Mouse (Mus musculus): Measurements from ENCODE around the gene Gpr180. TPM values are rescaled to one million over a fixed set of nuclear protein-coding genes. Genes with fewer than 3 reads are reported as not detected.

Gpr180 gene
- polyA plus RNA-seq, 1 experiment from 2014 or later, result 50.1 TPM

DNA sequence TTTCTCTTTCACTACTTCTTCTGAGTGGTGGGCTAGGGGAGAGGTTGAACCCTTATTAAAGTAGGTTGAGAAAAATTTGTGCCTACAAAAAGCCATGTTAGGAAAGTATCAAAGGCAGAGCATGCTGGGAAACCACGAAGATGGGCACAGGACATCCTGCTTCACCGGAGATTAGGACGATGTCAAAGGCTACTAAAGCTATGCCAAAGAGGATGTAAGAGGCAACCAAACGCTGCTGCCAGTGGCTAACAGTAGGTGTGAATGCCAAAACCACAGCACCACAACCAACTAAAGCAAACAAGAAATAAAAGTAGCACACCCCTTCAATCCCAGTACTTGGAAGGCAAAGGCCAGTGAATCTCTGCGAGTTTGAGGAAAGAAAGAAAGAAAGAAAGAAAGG lies 12.8 kb upstream of the Gpr180 start:
- H3K27ac ChIP-seq (ENCODE audit: low read length), result no peak overlapping the region
- no peaks in the 10 kb centered on the region for H3K27me3 ChIP-seq (ENCODE audit: control insufficient read depth, insufficient read depth, low read length)
- H3K9ac ChIP-seq (ENCODE audit: low read length), result no peak overlapping the region
- no peaks in the 10 kb centered on the region for H3K9me3 ChIP-seq (replicated peaks; ENCODE audit: control insufficient read depth, low read length)
- ATAC-seq (ENCODE audit: insufficient read depth, low FRiP score), result no peak
- H3K36me3 ChIP-seq (ENCODE audit: control insufficient read depth, insufficient read depth, low read length), result peaks cover 7% of the 10 kb centered on the region; the same call in 1 of the 2 replicates
- H3K4me1 ChIP-seq (ENCODE audit: control insufficient read depth, insufficient read depth, low read length), result no peaks in the 10 kb centered on the region
- H3K4me3 ChIP-seq (replicated peaks; ENCODE audit: low read length), result no peak overlapping the region
- H3K4me2 ChIP-seq (ENCODE audit: low read depth, low read length), result no peak overlapping the region
- 81% methylated on average over 5 of the region's 5 CpGs for WGBS

DNA sequence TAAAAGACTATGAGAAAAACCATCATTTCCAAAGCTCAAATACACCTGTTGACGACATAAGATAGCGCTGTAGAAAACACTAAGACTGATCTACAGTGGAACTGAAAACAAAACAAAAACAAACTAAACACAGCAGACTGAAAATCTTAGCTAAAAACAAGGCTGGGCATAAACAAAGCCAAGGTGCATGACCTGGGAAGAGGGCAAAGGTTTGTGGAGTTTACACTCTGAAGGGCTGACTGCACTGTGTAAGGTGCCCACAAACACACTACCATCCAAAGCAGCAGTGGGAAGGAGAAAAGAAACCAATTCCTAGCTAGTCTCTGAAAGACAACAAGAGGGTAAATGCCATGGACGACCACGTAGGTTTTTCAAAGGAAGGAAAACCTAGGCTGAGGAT lies 12.2 kb upstream of the Gpr180 start:
- Histone ChIP-seq H3K9me3 (replicated peaks; ENCODE audit: control insufficient read depth, low read length) (no peaks in the 10 kb centered on the region), H3K4me3 (replicated peaks; ENCODE audit: low read length) (no peak overlapping the region), H3K36me3 (ENCODE audit: control insufficient read depth, insufficient read depth, low read length) (peaks cover 7% of the 10 kb centered on the region; the same call in 1 of the 2 replicates), H3K27ac (ENCODE audit: low read length) (no peak overlapping the region), H3K4me2 (ENCODE audit: low read depth, low read length) (no peak overlapping the region), H3K27me3 (ENCODE audit: control insufficient read depth, insufficient read depth, low read length) (no peaks in the 10 kb centered on the region), H3K4me1 (ENCODE audit: control insufficient read depth, insufficient read depth, low read length) (no peaks in the 10 kb centered on the region), H3K9ac (ENCODE audit: low read length) (no peak overlapping the region)
- no peak for ATAC-seq (ENCODE audit: insufficient read depth, low FRiP score)
- WGBS, result 81% methylated on average over 4 of the region's 4 CpGs

DNA sequence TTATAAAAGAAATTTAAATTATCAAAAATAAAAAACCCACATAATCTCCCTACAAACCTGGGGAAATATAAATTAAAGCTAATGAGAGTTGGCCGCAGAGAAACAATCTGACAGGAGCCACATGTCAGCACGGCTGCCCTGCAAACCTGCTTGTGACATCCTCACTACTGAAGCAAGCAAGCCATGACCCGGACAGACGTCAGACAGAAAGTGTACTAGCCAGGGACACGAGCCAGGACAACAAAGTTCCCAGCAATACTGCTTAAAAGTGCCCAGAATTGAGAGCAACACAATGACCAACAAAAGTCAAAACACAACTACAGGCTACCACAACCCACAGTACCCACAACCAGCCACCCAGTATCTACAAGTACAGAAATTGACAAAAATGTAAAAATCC lies 10.7 kb upstream of the Gpr180 start:
- Histone ChIP-seq H3K27ac (ENCODE audit: low read length) (no peak overlapping the region), H3K4me1 (ENCODE audit: control insufficient read depth, insufficient read depth, low read length) (peaks cover 1% of the 10 kb centered on the region), H3K9ac (ENCODE audit: low read length) (no peak overlapping the region), H3K4me2 (ENCODE audit: low read depth, low read length) (no peak overlapping the region), H3K4me3 (replicated peaks; ENCODE audit: low read length) (no peak overlapping the region), H3K27me3 (ENCODE audit: control insufficient read depth, insufficient read depth, low read length) (no peaks in the 10 kb centered on the region), H3K36me3 (ENCODE audit: control insufficient read depth, insufficient read depth, low read length) (peaks cover 4% of the 10 kb centered on the region; the same call in 1 of the 2 replicates), H3K9me3 (replicated peaks; ENCODE audit: control insufficient read depth, low read length) (no peaks in the 10 kb centered on the region)
- ATAC-seq (ENCODE audit: insufficient read depth, low FRiP score), result no peak
- 85% methylated on average over 5 of the region's 5 CpGs for WGBS

DNA sequence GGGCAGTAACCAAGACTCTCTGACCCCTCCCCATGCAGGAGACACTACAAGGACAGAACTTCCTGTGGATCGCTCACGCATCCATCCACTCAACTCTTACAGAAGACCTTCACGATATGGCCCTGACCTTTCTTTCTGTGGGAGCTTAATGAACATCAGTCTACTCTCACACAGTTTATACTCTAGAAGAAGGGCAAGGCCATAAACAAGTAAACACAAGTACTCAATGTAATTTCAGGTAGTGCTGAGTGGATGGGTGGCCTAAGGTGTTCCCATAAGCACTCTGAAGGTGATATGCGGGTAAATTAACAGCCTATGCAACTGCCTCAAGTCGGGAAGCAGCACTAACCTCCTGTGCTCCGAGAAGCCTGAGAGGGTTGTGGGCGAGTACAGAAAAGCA lies 5.5 kb upstream of the Gpr180 start:
- Histone ChIP-seq H3K4me1 (ENCODE audit: control insufficient read depth, insufficient read depth, low read length) (peaks cover 10% of the 10 kb centered on the region), H3K27me3 (ENCODE audit: control insufficient read depth, insufficient read depth, low read length) (no peaks in the 10 kb centered on the region), H3K4me3 (replicated peaks; ENCODE audit: low read length) (peak overlapping the region; percentile 86), H3K27ac (ENCODE audit: low read length) (no peak overlapping the region), H3K9ac (ENCODE audit: low read length) (peak overlapping the region; percentile 88), H3K36me3 (ENCODE audit: control insufficient read depth, insufficient read depth, low read length) (no peaks in the 10 kb centered on the region), H3K4me2 (ENCODE audit: low read depth, low read length) (peak overlapping the region; percentile 88), H3K9me3 (replicated peaks; ENCODE audit: control insufficient read depth, low read length) (no peaks in the 10 kb centered on the region)
- 70% methylated on average over 7 of the region's 7 CpGs for WGBS
- ATAC-seq (ENCODE audit: insufficient read depth, low FRiP score), result no peak

DNA sequence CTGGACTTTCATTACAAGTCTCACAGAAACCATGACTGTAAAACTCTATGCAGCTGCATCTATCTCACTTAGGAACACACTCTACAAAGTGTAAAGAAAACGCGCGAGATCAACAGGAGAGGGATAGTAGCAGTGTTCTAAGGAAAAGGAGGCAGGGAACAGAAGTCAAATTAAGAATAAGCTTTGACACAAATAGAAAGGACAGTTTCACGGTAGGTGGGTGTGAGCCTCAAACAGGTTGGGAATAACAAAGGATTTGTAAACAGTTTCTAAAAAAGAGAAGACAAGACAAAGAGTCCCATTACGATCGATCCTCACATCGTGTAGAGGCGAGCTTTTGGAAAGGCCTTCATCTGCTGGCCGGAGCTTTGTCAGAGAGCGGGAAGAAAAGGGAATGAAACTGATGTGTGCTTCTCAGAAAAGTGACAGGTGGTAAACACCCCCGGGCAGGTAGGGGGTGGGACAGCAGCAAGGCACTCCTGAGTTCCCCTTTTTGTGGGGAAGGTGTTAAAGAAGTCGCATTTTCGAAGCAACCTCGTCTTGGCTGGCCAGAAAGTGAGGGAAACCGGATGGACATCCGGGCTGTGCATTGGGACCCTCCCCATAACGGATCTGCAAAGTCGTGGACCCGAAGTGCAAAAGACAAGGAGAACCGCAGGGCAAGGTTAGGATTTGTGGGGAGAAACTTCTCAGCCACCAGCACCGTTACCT lies 4.9 kb upstream of the Gpr180 start:
- Histone ChIP-seq H3K9me3 (replicated peaks; ENCODE audit: control insufficient read depth, low read length) (no peaks in the 10 kb centered on the region), H3K4me3 (replicated peaks; ENCODE audit: low read length) (peak overlapping the region; percentile 86), H3K4me2 (ENCODE audit: low read depth, low read length) (peak overlapping the region; percentile 88), H3K27ac (ENCODE audit: low read length) (no peak overlapping the region), H3K27me3 (ENCODE audit: control insufficient read depth, insufficient read depth, low read length) (no peaks in the 10 kb centered on the region), H3K4me1 (ENCODE audit: control insufficient read depth, insufficient read depth, low read length) (peaks cover 11% of the 10 kb centered on the region), H3K9ac (ENCODE audit: low read length) (peak overlapping the region; percentile 88), H3K36me3 (ENCODE audit: control insufficient read depth, insufficient read depth, low read length) (no peaks in the 10 kb centered on the region)
- WGBS, result 9% methylated on average over 21 of the region's 21 CpGs
- no peak for ATAC-seq (ENCODE audit: insufficient read depth, low FRiP score)

DNA sequence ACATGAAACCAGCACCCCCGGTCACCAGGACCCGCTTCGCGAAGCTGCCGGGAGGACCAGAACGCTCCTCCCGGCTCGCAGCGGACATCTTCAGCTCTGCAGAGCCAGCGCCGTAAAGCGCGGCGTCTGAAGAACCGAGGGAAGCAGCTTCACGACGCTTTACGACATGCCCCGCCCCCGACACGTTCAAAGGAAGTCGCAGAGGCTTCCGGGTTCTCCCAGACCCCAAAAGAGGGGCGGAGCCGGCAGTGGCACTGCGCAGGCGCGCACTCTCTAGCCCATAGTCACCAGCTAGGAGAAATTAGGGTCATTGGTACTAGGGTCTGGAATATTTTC lies 4.3 kb upstream of the Gpr180 start, which contains the start of gene Tgds:
Gene Tgds, minus strand, starts transcription at position 114 of the 336 bp plus-strand sequence.
- H3K27ac ChIP-seq (ENCODE audit: low read length), result no peak within 1 kb of the TSS
- peak; percentile 82 for ATAC-seq (ENCODE audit: insufficient read depth, low FRiP score)
- H3K4me1 ChIP-seq (ENCODE audit: control insufficient read depth, insufficient read depth, low read length), result peaks cover 11% of the 10 kb centered on the region
- no peaks in the 10 kb centered on the region for H3K9me3 ChIP-seq (replicated peaks; ENCODE audit: control insufficient read depth, low read length)
- WGBS, result under 1% methylated on average over 28 of the region's 28 CpGs
- peak within 1 kb of the TSS; percentile 88 for H3K4me2 ChIP-seq (ENCODE audit: low read depth, low read length)
- H3K4me3 ChIP-seq (replicated peaks; ENCODE audit: low read length), result peak within 1 kb of the TSS; percentile 86
- H3K9ac ChIP-seq (ENCODE audit: low read length), result peak within 1 kb of the TSS; percentile 88
- H3K27me3 ChIP-seq (ENCODE audit: control insufficient read depth, insufficient read depth, low read length), result no peaks in the 10 kb centered on the region
- H3K36me3 ChIP-seq (ENCODE audit: control insufficient read depth, insufficient read depth, low read length), result no peaks in the 10 kb centered on the region

DNA sequence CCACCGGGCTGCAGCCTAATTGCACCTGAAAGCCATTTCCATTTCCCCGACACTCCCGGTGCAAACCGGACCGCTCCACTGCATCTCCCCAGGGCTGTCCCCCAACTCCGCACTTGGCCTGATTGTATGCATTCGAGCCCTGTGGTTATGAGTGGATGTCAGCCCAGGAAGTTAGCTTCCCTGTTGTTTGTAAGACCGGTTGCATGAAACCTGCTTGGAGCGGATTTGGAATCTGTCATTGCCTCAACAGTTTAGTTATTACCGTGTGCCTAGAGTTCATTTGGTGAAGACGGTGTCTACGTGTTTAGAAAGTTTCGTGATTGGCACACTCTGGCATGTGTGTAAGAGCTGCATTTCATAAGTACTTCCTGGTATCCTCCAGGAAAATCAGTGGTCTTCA lies 529 bp downstream of the Gpr180 start:
- Histone ChIP-seq H3K4me2 (ENCODE audit: low read depth, low read length) (peak overlapping the region; percentile 75), H3K27me3 (ENCODE audit: control insufficient read depth, insufficient read depth, low read length) (no peaks in the 10 kb centered on the region), H3K9me3 (replicated peaks; ENCODE audit: control insufficient read depth, low read length) (no peaks in the 10 kb centered on the region), H3K4me1 (ENCODE audit: control insufficient read depth, insufficient read depth, low read length) (peaks cover 11% of the 10 kb centered on the region), H3K4me3 (replicated peaks; ENCODE audit: low read length) (peak overlapping the region; percentile 78), H3K9ac (ENCODE audit: low read length) (peak overlapping the region; percentile 89), H3K36me3 (ENCODE audit: control insufficient read depth, insufficient read depth, low read length) (peaks cover 22% of the 10 kb centered on the region), H3K27ac (ENCODE audit: low read length) (peak overlapping the region; percentile 56; the same call in 1 of the 2 replicates)
- ATAC-seq (ENCODE audit: insufficient read depth, low FRiP score), result no peak
- under 1% methylated on average over 13 of the region's 13 CpGs for WGBS

DNA sequence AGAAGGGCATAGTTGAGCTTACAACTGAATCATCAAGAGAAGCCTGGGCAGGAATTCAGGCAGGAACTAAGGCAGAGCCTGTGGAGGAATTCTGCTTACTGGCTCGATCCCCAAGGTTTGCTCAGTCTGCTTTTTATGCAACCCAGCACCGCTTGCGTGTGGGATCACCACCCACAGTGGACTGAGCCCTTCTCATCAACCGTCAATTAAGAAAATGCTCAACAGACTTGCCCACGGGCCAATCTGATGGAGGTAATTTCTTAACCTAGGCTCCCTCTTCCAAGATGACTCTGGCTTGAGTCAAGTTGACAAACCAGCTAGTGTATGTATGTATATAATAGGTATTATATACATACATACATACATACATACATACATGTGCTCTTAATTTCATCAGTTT lies 5.3 kb downstream of the Gpr180 start:
- Histone ChIP-seq H3K4me2 (ENCODE audit: low read depth, low read length) (no peak overlapping the region), H3K27me3 (ENCODE audit: control insufficient read depth, insufficient read depth, low read length) (no peaks in the 10 kb centered on the region), H3K36me3 (ENCODE audit: control insufficient read depth, insufficient read depth, low read length) (peaks cover 24% of the 10 kb centered on the region), H3K9me3 (replicated peaks; ENCODE audit: control insufficient read depth, low read length) (no peaks in the 10 kb centered on the region), H3K4me3 (replicated peaks; ENCODE audit: low read length) (no peak overlapping the region), H3K4me1 (ENCODE audit: control insufficient read depth, insufficient read depth, low read length) (peaks cover 7% of the 10 kb centered on the region), H3K9ac (ENCODE audit: low read length) (no peak overlapping the region), H3K27ac (ENCODE audit: low read length) (no peak overlapping the region)
- 97% methylated on average over 5 of the region's 5 CpGs for WGBS
- no peak for ATAC-seq (ENCODE audit: insufficient read depth, low FRiP score)

DNA sequence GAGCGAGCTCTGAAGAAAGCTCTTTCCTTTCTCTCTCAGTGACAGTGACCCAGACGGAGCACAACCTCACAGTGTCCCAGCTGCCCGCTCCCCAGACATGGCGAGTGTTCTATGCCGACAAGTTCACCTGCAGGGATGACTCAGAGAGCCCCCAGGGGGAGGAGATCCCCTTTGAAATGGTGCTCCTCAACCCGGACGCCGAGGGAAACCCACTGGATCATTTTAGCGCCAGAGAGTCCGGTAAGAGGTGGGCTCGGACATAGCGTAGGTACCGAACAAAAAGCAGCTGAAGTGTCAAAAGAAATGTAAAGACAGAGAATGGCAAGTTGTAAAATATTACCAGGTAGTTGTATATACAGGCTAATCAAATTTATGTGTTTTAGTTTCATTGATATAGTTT lies 11.1 kb downstream of the Gpr180 start:
- ATAC-seq (ENCODE audit: insufficient read depth, low FRiP score), result no peak
- WGBS, result 93% methylated on average over 13 of the region's 13 CpGs
- Histone ChIP-seq H3K9ac (ENCODE audit: low read length) (no peak overlapping the region), H3K4me3 (replicated peaks; ENCODE audit: low read length) (no peak overlapping the region), H3K27ac (ENCODE audit: low read length) (no peak overlapping the region), H3K4me1 (ENCODE audit: control insufficient read depth, insufficient read depth, low read length) (no peaks in the 10 kb centered on the region), H3K36me3 (ENCODE audit: control insufficient read depth, insufficient read depth, low read length) (peaks cover 2% of the 10 kb centered on the region; the same call in 1 of the 2 replicates), H3K9me3 (replicated peaks; ENCODE audit: control insufficient read depth, low read length) (no peaks in the 10 kb centered on the region), H3K4me2 (ENCODE audit: low read depth, low read length) (no peak overlapping the region), H3K27me3 (ENCODE audit: control insufficient read depth, insufficient read depth, low read length) (no peaks in the 10 kb centered on the region)

Measured in stomach, embryonic 16.5 days (tissue).